Mouse (Mus musculus) central nervous system, embryonic 18 days (tissue): ENCODE results near the gene Arhgap19. TPM values are rescaled to one million over a fixed set of nuclear protein-coding genes. Genes with fewer than 3 reads are reported as not detected.

Experiments
- polyA plus RNA-seq: library from polyadenylated mRNA; depleted of rRNA; stranded (reverse); fragments of >200 nt; gene quantifications from 2 replicates; pipeline ENCODE4 v1.2.3, GENCODE M21; 2012; rRNA removed

The Arhgap19 gene
- 5.0 and 6.1 TPM in 2 replicates for polyA plus RNA-seq

GRCm38 (mm10) chr19:41801742-41802369, at the start of gene Arhgap19:
Gene Arhgap19, minus strand, starts transcription at chr19:41802047.

DNA sequence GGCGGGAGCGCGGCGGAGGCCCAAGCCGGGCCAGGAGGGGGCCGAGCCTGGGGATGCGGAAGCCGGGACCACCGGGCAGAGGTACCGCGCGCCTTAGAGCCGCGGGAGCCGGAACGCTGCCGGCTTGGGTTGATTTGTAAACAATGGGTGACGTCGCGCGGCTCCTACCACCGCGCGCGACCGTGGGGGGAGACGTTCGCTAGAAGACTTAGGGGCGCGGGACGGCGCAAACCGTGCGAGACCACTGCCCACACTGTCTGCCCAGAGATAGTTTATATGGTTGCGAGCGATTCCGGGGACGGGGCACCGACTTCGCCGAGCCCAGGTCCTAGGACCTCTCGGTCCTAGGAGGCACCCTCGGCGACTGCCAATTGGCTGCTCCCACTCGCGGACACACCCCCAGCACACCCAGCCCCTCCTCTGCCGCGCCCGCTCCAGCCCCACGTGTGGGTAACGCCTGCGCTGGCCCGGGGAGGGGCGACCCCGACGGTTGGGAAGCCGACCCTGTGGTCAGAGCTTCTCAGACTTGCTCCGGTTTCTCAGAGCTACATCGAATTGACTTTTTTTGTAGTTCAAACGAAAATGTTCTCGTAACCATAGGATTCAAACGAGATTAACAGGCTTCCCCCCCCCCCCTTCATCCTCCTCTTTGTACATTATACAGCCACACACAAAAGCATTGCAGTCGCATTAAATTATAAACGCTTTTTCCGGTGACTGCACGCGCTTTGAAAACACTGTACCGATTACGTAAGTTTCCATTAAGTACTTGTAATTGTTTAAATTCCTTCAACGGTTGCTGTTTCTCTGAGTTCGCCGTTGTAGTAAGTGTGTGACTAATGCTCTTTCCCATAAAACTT, 46.4 kb upstream of the Arhgap19 start, which contains the start of gene Frat2:
TSS of gene Frat2 (minus strand) at position 141 of the 860 bp plus-strand sequence.

DNA sequence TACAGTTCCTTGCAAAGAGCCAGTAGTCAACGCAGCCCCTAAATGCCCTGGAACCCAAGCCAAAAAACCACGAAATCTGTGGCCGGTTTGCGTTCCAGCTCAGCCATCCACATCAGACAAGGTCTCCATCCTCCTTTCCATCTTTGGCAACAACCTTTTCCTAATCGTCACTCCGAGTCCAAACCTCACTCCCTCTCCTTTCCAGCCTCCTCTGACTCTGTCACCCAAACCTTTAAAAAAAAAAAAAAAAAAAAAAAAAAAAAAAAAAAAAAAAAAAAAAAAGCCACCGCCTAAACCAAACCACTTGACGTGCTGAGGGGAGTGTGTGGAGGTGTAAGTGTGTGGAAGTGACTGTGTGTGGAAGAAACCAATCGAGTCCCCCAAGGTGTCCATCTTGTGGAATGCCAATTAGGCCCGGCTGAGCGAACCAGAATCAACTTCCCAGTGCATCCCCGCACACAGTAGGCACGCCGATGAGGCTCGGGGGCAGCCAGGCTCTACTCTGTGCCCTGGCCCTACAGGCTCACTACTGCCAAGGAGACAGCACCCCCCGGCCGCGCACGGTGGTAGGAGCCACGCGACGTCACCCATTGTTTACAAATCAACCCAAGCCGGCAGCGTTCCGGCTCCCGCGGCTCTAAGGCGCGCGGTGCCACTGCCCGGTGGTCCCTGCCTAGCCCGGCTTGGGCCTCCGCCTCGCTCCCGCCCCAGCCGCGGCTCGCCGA, 27.7 kb upstream of the Arhgap19 start, which contains the start of gene Frat1:
TSS of gene Frat1 (plus strand) at position 590 of the 725 bp plus-strand sequence.

GRCm38 (mm10) chr19:41743396-41743795, 58.5 kb downstream of the Arhgap19 start, which contains the start of gene Slit1:
Gene Slit1, minus strand, starts transcription at chr19:41743665.

Other genes with a start within 250 kb of the Arhgap19 start
- 2.0 and 2.3 TPM in 2 replicates for gene Gm340, start 219.7 kb downstream of the Arhgap19 start, polyA plus RNA-seq
- gene Slit1, start 58.4 kb downstream of the Arhgap19 start, polyA plus RNA-seq: 24.2 and 29.8 TPM in 2 replicates
- 11.0 and 12.4 TPM in 2 replicates for gene Frat1, start 27.9 kb upstream of the Arhgap19 start, polyA plus RNA-seq
- 12.0 and 13.9 TPM in 2 replicates for gene Frat2, start 46.1 kb upstream of the Arhgap19 start, polyA plus RNA-seq
- 16.9 and 17.0 TPM in 2 replicates for gene Rrp12, start 94.1 kb upstream of the Arhgap19 start, polyA plus RNA-seq
- 459 and 467 TPM in 2 replicates for gene Pgam1, start 109.9 kb upstream of the Arhgap19 start, polyA plus RNA-seq
- gene Exosc1, start 131.4 kb upstream of the Arhgap19 start, polyA plus RNA-seq: 30.5 and 31.7 TPM in 2 replicates
- 93.7 and 94.8 TPM in 2 replicates for gene Zdhhc16, start 131.4 kb upstream of the Arhgap19 start, polyA plus RNA-seq
- 65.4 and 70.2 TPM in 2 replicates for gene Mms19, start 179.1 kb upstream of the Arhgap19 start, polyA plus RNA-seq
- 16.5 and 16.8 TPM in 2 replicates for gene Ubtd1, start 179.7 kb upstream of the Arhgap19 start, polyA plus RNA-seq
- gene Ankrd2, start 234.0 kb upstream of the Arhgap19 start, polyA plus RNA-seq: 0.93 and 1.1 TPM in 2 replicates
- gene Hoga1, start 243.6 kb upstream of the Arhgap19 start, polyA plus RNA-seq: 2.1 TPM in 2 replicates